Mouse (Mus musculus) forebrain, embryonic 12.5 days (tissue): ENCODE results near the gene Mvb12a. TPM values are rescaled to one million over a fixed set of nuclear protein-coding genes. Genes with fewer than 3 reads are reported as not detected.
"Not testable (repeated sequence)": the region's sequence is repeated elsewhere in the genome, so short reads cannot be mapped to it uniquely, and the experiment has no call there.

Experiments
- ATAC-seq: fragments of 200-750 bp; cut with Nextera tagmentation; 2 replicates; pipeline ENCODE4 v1.8.0; 2017; ENCODE audit warnings: moderate TSS enrichment; ENCODE audit not compliant: low FRiP score
- H3K27ac ChIP-seq: fragments of 300-500 bp; sonication (generic); 2 replicates; pipeline ENCODE4 v1.5.1; 2016; ENCODE audit warnings: mild to moderate bottlenecking
- H3K27me3 ChIP-seq: fragments of 300-500 bp; sonication (generic); 2 replicates; pipeline ENCODE4 v1.6.1; 2016; ENCODE audit warnings: mild to moderate bottlenecking
- H3K36me3 ChIP-seq: fragments of 300-500 bp; sonication (generic); replicated peaks from 2 replicates; pipeline ENCODE4 v1.6.1; 2016; ENCODE audit warnings: mild to moderate bottlenecking
- H3K4me1 ChIP-seq: fragments of 300-500 bp; sonication (generic); 2 replicates; pipeline ENCODE4 v1.6.1; 2016
- H3K4me2 ChIP-seq: fragments of 300-500 bp; sonication (generic); 2 replicates; pipeline ENCODE4 v1.6.1; 2016; ENCODE audit warnings: mild to moderate bottlenecking, moderate library complexity
- H3K4me3 ChIP-seq: fragments of 300-500 bp; sonication (generic); replicated peaks from 2 replicates; pipeline ENCODE4 v1.5.1; 2016; ENCODE audit warnings: mild to moderate bottlenecking
- H3K9ac ChIP-seq: fragments of 300-500 bp; sonication (generic); 2 replicates; pipeline ENCODE4 v1.6.1; 2016; ENCODE audit warnings: mild to moderate bottlenecking
- H3K9me3 ChIP-seq: fragments of 300-500 bp; sonication (generic); 2 replicates; pipeline ENCODE4 v1.6.1; 2016
- WGBS: fragments of 180-500 bp; shearing (Covaris S2); methylation state at CpG from one replicate; pipeline ENCODE4 v1.1.7; 2016; 5-methylcytosine and 5-hydroxymethylcytosine counted together
- polyA plus RNA-seq: library from polyadenylated mRNA; unstranded; fragments of >200 nt; fragmentation: Nextera tagmentation; extraction: Ambion mirVana; gene quantifications from 2 replicates; pipeline ENCODE4 v1.2.1, GENCODE M21; 2016

Mvb12a gene
- polyA plus RNA-seq, 1 experiment from 2014 or later = 48.1 TPM

GRCm38 (mm10) chr8:71509316-71509715 is 33.4 kb upstream of the Mvb12a start:
- ATAC-seq = no peak
- H3K4me3 ChIP-seq = no peak overlapping the region
- WGBS = 72% methylated on average over 2 of the region's 2 CpGs
- no peaks in the 10 kb centered on the region for H3K36me3 ChIP-seq
- H3K9ac ChIP-seq = no peak overlapping the region
- H3K27me3 ChIP-seq = peaks cover 72% of the 10 kb centered on the region
- no peaks in the 10 kb centered on the region for H3K9me3 ChIP-seq
- peaks cover 12% of the 10 kb centered on the region for H3K4me1 ChIP-seq
- no peak overlapping the region for H3K27ac ChIP-seq
- H3K4me2 ChIP-seq = no peak overlapping the region

GRCm38 (mm10) chr8:71511644-71512043 is 31.1 kb upstream of the Mvb12a start, which contains the start of gene Plvap:
Plvap (minus strand) TSS chr8:71511752.
- Histone ChIP-seq H3K36me3 (no peaks in the 10 kb centered on the region), H3K4me2 (no peak within 1 kb of the TSS), H3K27me3 (peaks cover 51% of the 10 kb centered on the region), H3K4me1 (peaks cover 12% of the 10 kb centered on the region), H3K4me3 (no peak within 1 kb of the TSS), H3K9ac (no peak within 1 kb of the TSS), H3K9me3 (no peaks in the 10 kb centered on the region), H3K27ac (no peak within 1 kb of the TSS)
- 77% methylated on average over 14 of the region's 14 CpGs for WGBS
- no peak for ATAC-seq

- WGBS = 75% methylated on average over 15 of the region's 15 CpGs
- ATAC-seq = no peak
- no peak overlapping the region for H3K4me2 ChIP-seq
- no peak overlapping the region for H3K9ac ChIP-seq
- H3K27me3 ChIP-seq = peaks cover 36% of the 10 kb centered on the region
- H3K9me3 ChIP-seq = no peaks in the 10 kb centered on the region
- no peak overlapping the region for H3K27ac ChIP-seq
- H3K4me1 ChIP-seq = peaks cover 5% of the 10 kb centered on the region; the same call in 1 of the 2 replicates
- no peak overlapping the region for H3K4me3 ChIP-seq
- no peaks in the 10 kb centered on the region for H3K36me3 ChIP-seq
These were observed 29.5 kb upstream of the Mvb12a start for GRCm38 (mm10) chr8:71513018-71513754.

GRCm38 (mm10) chr8:71515043-71515442 is 27.7 kb upstream of the Mvb12a start:
- H3K27me3 ChIP-seq = peaks cover 19% of the 10 kb centered on the region
- no peak overlapping the region for H3K4me3 ChIP-seq
- H3K36me3 ChIP-seq = no peaks in the 10 kb centered on the region
- ATAC-seq = no peak
- H3K4me1 ChIP-seq = peaks cover 5% of the 10 kb centered on the region; the same call in 1 of the 2 replicates
- H3K9ac ChIP-seq = no peak overlapping the region
- H3K4me2 ChIP-seq = no peak overlapping the region
- H3K9me3 ChIP-seq = no peaks in the 10 kb centered on the region
- 67% methylated on average over 5 of the region's 5 CpGs for WGBS
- H3K27ac ChIP-seq = no peak overlapping the region

- no peak for ATAC-seq
- Histone ChIP-seq H3K27ac (no peak overlapping the region), H3K4me3 (no peak overlapping the region), H3K9ac (no peak overlapping the region), H3K4me2 (no peak overlapping the region), H3K27me3 (peaks cover 8% of the 10 kb centered on the region), H3K36me3 (no peaks in the 10 kb centered on the region), H3K4me1 (peaks cover 5% of the 10 kb centered on the region; the same call in 1 of the 2 replicates), H3K9me3 (no peaks in the 10 kb centered on the region)
- WGBS = 31% methylated on average over 6 of the region's 6 CpGs
These were observed 25.9 kb upstream of the Mvb12a start for GRCm38 (mm10) chr8:71516786-71517185.

- H3K4me3 ChIP-seq, H3K4me2 ChIP-seq, H3K9me3 ChIP-seq, H3K4me1 ChIP-seq, ATAC-seq, H3K9ac ChIP-seq, H3K27ac ChIP-seq, H3K36me3 ChIP-seq: not testable (repeated sequence)
- 48% methylated on average over 10 of the region's 10 CpGs for WGBS
- peaks cover 26% of the 10 kb centered on the region for H3K27me3 ChIP-seq
These were observed 23.5 kb upstream of the Mvb12a start for GRCm38 (mm10) chr8:71519037-71519825.

- Histone ChIP-seq H3K27me3 (peaks cover 50% of the 10 kb centered on the region), H3K36me3 (no peaks in the 10 kb centered on the region)
These were observed 21.1 kb upstream of the Mvb12a start for GRCm38 (mm10) chr8:71521634-71522033.

GRCm38 (mm10) chr8:71525226-71526050 is 17.3 kb upstream of the Mvb12a start, which contains the start of gene Ccdc194:
Ccdc194 (minus strand) TSS chr8:71525711.
- H3K4me3 ChIP-seq = peak within 1 kb of the TSS; percentile 14
- H3K9ac ChIP-seq = peak within 1 kb of the TSS; percentile 25; the same call in 1 of the 2 replicates
- peaks cover 20% of the 10 kb centered on the region for H3K4me1 ChIP-seq
- peaks cover 68% of the 10 kb centered on the region for H3K27me3 ChIP-seq
- no peak for ATAC-seq
- H3K27ac ChIP-seq = no peak within 1 kb of the TSS
- H3K4me2 ChIP-seq = peak within 1 kb of the TSS; percentile 31
- no peaks in the 10 kb centered on the region for H3K9me3 ChIP-seq
- H3K36me3 ChIP-seq = no peaks in the 10 kb centered on the region
- WGBS = 4% methylated on average over 46 of the region's 46 CpGs

More at GRCm38 (mm10) chr8:71521634-71522033, 21.1 kb upstream of the Mvb12a start:
- peak; percentile 82 for ATAC-seq
- Histone ChIP-seq H3K9me3 (no peaks in the 10 kb centered on the region), H3K4me1 (peaks cover 18% of the 10 kb centered on the region), H3K4me2 (0 out of 2 replicates have a peak overlapping the region, but pooled peaks have one; percentile 17), H3K9ac (no peak overlapping the region), H3K27ac (no peak overlapping the region), H3K4me3 (no peak overlapping the region)
- 7% methylated on average over 17 of the region's 17 CpGs for WGBS

GRCm38 (mm10) chr8:71526272-71526671 is 16.4 kb upstream of the Mvb12a start:
- no peak overlapping the region for H3K27ac ChIP-seq
- ATAC-seq = no peak
- H3K4me1 ChIP-seq = peaks cover 20% of the 10 kb centered on the region
- H3K27me3 ChIP-seq = peaks cover 62% of the 10 kb centered on the region
- no peak overlapping the region for H3K4me3 ChIP-seq
- WGBS = 3% methylated on average over 6 of the region's 6 CpGs
- peak overlapping the region; percentile 25; the same call in 1 of the 2 replicates for H3K9ac ChIP-seq
- no peak overlapping the region for H3K4me2 ChIP-seq
- no peaks in the 10 kb centered on the region for H3K9me3 ChIP-seq
- H3K36me3 ChIP-seq = no peaks in the 10 kb centered on the region

- 48% methylated on average over 3 of the region's 3 CpGs for WGBS
- H3K4me3 ChIP-seq = no peak overlapping the region
- H3K27me3 ChIP-seq = peaks cover 62% of the 10 kb centered on the region
- H3K9ac ChIP-seq = no peak overlapping the region
- no peak overlapping the region for H3K4me2 ChIP-seq
- no peak for ATAC-seq
- H3K36me3 ChIP-seq = no peaks in the 10 kb centered on the region
- H3K9me3 ChIP-seq = no peaks in the 10 kb centered on the region
- H3K4me1 ChIP-seq = peaks cover 20% of the 10 kb centered on the region
- H3K27ac ChIP-seq = no peak overlapping the region
These were observed 15.4 kb upstream of the Mvb12a start for GRCm38 (mm10) chr8:71527162-71527870.

GRCm38 (mm10) chr8:71528362-71529073 is 14.2 kb upstream of the Mvb12a start:
- Histone ChIP-seq H3K9ac (no peak overlapping the region), H3K4me2 (no peak overlapping the region), H3K36me3 (no peaks in the 10 kb centered on the region), H3K4me1 (peaks cover 20% of the 10 kb centered on the region), H3K4me3 (no peak overlapping the region), H3K27ac (no peak overlapping the region), H3K9me3 (no peaks in the 10 kb centered on the region), H3K27me3 (peaks cover 57% of the 10 kb centered on the region)
- WGBS = 91% methylated on average over 11 of the region's 11 CpGs
- ATAC-seq = no peak
